Mouse (Mus musculus) cerebellum, adult 2 months (tissue): ENCODE measurements around the gene Spdl1. TPM values are rescaled to one million over a fixed set of nuclear protein-coding genes. Genes with fewer than 3 reads are reported as not detected.

Source experiments
- DNase-seq, 2 experiments: peaks; one replicate each; pipeline ENCODE4 v3.0.0; 2021
- H3K27ac ChIP-seq: fragments of 200-500 bp; 2 replicates; pipeline ENCODE4 v1.5.1; 2012; ENCODE audit warnings: low read length, control low read depth, inconsistent platforms; ENCODE audit not compliant: insufficient read depth
- H3K27me3 ChIP-seq: fragments of 200-500 bp; 2 replicates; pipeline ENCODE4 v1.6.1; 2012; ENCODE audit warnings: inconsistent platforms, mild to moderate bottlenecking, low read length, moderate library complexity; ENCODE audit not compliant: control insufficient read depth, insufficient read depth
- H3K4me1 ChIP-seq: fragments of 200-500 bp; 2 replicates; pipeline ENCODE4 v1.6.1; 2011; ENCODE audit warnings: low read length; ENCODE audit not compliant: control insufficient read depth, insufficient read depth
- H3K4me3 ChIP-seq: fragments of 200-500 bp; replicated peaks from 2 replicates; pipeline ENCODE3; 2011; ENCODE audit warnings: mild to moderate bottlenecking, low read depth, low read length, control low read depth; ENCODE audit not compliant: insufficient read depth
- CTCF ChIP-seq: fragments of 200-500 bp; IDR thresholded peaks from 2 replicates; pipeline ENCODE4 v1.5.1; 2011; ENCODE audit warnings: low read depth, mild to moderate bottlenecking, control low read depth, low read length, moderate library complexity, borderline replicate concordance; ENCODE audit not compliant: insufficient read depth
- POLR2A ChIP-seq: fragments of 200-500 bp; IDR thresholded peaks from 2 replicates; pipeline ENCODE4 v1.6.1; 2011; ENCODE audit warnings: low read length, control low read depth, borderline replicate concordance; ENCODE audit not compliant: insufficient read depth
- WGBS: fragments of 180-500 bp; shearing (Covaris S2); methylation state at CpG from one replicate; pipeline ENCODE4 v1.1.7; 2018; 5-methylcytosine and 5-hydroxymethylcytosine counted together
- polyA plus RNA-seq: library from polyadenylated mRNA; depleted of rRNA; stranded (reverse); fragments of >200 nt; gene quantifications from 2 replicates; pipeline ENCODE4 v1.2.3, GENCODE M21; 2012; rRNA removed

Gene Spdl1
- 0.49 and 0.79 TPM in 2 replicates for polyA plus RNA-seq

GRCm38 (mm10) chr11:34833318-34834086 is at the start of gene Spdl1:
TSS of gene Spdl1 (minus strand) at chr11:34833641.
- peak; percentile 91 to 94 for DNase-seq
- WGBS, result under 1% methylated on average over 49 of the region's 49 CpGs
- TF ChIP-seq POLR2A, result peak; percentile 75; the same call in 1 of the 2 replicates
- TF ChIP-seq CTCF, result no peak
- Histone ChIP-seq H3K4me1 (no peaks in the 10 kb centered on the region; the same call in 1 of the 2 replicates), H3K4me3 (peak within 1 kb of the TSS; percentile 63), H3K27ac (no peak within 1 kb of the TSS), H3K27me3 (no peaks in the 10 kb centered on the region)

- DNase-seq, result peak in 1 of 2 experiments; percentile 9
Observed at GRCm38 (mm10) chr11:34881528-34881927, 48.1 kb upstream of the Spdl1 start.

GRCm38 (mm10) chr11:34879678-34880077 is 46.2 kb upstream of the Spdl1 start:
- TF ChIP-seq POLR2A, result no peak
- no peak for TF ChIP-seq CTCF
- no peak for DNase-seq
- Histone ChIP-seq H3K27ac (no peak overlapping the region), H3K27me3 (no peaks in the 10 kb centered on the region), H3K4me3 (no peak overlapping the region), H3K4me1 (no peaks in the 10 kb centered on the region)
- WGBS, result 88% methylated on average over 1 of the region's 1 CpGs

More at GRCm38 (mm10) chr11:34881528-34881927, 48.1 kb upstream of the Spdl1 start:
- TF ChIP-seq CTCF (peak; percentile 51), POLR2A (no peak)
- Histone ChIP-seq H3K4me1 (no peaks in the 10 kb centered on the region), H3K27ac (no peak overlapping the region), H3K27me3 (no peaks in the 10 kb centered on the region), H3K4me3 (no peak overlapping the region)
- WGBS, result 40% methylated on average over 5 of the region's 5 CpGs

GRCm38 (mm10) chr11:34873861-34874260 is 40.4 kb upstream of the Spdl1 start:
- Histone ChIP-seq H3K4me3 (no peak overlapping the region), H3K27ac (no peak overlapping the region), H3K4me1 (no peaks in the 10 kb centered on the region), H3K27me3 (no peaks in the 10 kb centered on the region)
- 28% methylated on average over 2 of the region's 2 CpGs for WGBS
- TF ChIP-seq POLR2A, result no peak
- TF ChIP-seq CTCF, result no peak
- DNase-seq, result no peak

DNA sequence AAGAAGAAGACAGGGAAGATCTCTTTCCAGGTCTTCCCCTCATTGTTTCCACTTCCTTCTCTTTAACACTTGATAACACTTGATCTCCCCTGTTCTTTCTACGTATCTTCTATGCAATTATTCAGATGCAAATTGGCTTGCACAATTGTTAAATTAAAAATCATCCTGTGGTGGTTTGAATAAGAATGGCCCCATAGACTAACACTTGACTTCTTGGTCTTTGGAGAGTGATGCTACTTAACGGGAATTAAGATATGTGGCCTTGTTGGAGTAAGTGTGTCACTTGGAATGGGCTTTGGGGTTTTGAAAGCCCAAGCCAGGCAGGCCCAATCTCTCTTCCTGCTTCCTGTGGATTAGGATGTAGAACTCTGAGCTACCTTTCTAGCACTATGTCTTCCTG is 39.0 kb upstream of the Spdl1 start:
- H3K27ac ChIP-seq, result no peak overlapping the region
- no peak overlapping the region for H3K4me3 ChIP-seq
- WGBS, result 79% methylated on average over 2 of the region's 2 CpGs
- TF ChIP-seq CTCF (no peak), POLR2A (no peak)
- no peaks in the 10 kb centered on the region for H3K4me1 ChIP-seq
- H3K27me3 ChIP-seq, result no peaks in the 10 kb centered on the region
- no peak for DNase-seq

DNA sequence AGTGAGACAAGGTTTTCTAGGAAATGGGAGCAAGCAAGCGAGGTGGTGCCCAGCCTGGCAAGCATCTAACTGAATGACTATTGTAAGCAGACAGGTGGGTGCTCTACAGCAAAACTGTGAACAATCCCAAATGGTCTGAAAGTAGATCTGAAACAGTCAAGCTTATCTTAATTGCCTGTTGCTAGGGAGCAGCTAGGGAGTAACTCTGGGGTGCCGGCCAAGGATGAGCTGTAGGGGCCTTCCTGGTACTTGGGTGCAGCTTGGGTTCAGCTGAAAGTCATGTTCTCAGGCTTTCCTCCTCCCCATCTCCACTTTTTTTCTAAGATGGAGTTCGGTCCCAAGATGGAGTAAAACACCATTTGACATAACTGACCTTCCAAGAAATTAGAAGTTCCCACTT is 38.5 kb upstream of the Spdl1 start:
- H3K4me1 ChIP-seq, result no peaks in the 10 kb centered on the region
- TF ChIP-seq POLR2A (no peak), CTCF (no peak)
- H3K27ac ChIP-seq, result no peak overlapping the region
- no peak overlapping the region for H3K4me3 ChIP-seq
- no peaks in the 10 kb centered on the region for H3K27me3 ChIP-seq
- DNase-seq, result no peak
- WGBS, result 75% methylated on average over 3 of the region's 3 CpGs

DNA sequence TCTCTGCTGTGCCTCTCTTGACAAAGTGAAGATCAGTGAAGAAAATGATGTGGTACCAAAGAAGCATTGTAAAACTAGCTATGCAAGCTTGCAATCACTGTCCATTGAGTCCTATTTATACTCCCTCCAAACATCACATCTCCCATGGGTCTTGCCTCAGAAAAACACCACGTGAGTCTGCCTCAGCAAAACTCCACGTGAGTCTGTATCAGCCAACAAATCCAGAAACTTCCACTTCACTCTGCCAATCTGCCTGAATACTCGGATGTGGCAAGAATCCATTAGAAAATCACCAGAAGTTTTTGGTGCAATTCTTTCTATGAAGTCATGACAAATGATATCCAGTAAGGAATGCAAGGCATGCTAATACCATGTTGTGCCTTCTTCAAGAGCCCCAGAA is 38.0 kb upstream of the Spdl1 start:
- WGBS, result 71% methylated on average over 3 of the region's 3 CpGs
- no peak for TF ChIP-seq CTCF
- TF ChIP-seq POLR2A, result no peak
- Histone ChIP-seq H3K4me3 (no peak overlapping the region), H3K27me3 (no peaks in the 10 kb centered on the region), H3K27ac (no peak overlapping the region), H3K4me1 (no peaks in the 10 kb centered on the region)
- DNase-seq, result no peak

GRCm38 (mm10) chr11:34868626-34869025 is 35.2 kb upstream of the Spdl1 start:
- Histone ChIP-seq H3K4me1 (no peaks in the 10 kb centered on the region), H3K4me3 (no peak overlapping the region), H3K27me3 (no peaks in the 10 kb centered on the region), H3K27ac (no peak overlapping the region)
- TF ChIP-seq CTCF (no peak), POLR2A (no peak)
- WGBS, result 20% methylated on average over 6 of the region's 6 CpGs
- no peak for DNase-seq
